Mouse (Mus musculus): Measurements from ENCODE around the gene Msi1. TPM values are rescaled to one million over a fixed set of nuclear protein-coding genes. Genes with fewer than 3 reads are reported as not detected.
"Not testable (repeated sequence)": the region's sequence is repeated elsewhere in the genome, so short reads cannot be mapped to it uniquely, and the experiment has no call there.

Msi1 gene
- total RNA-seq, 2 experiments from 2014 or later = 27.0 to 33.2 TPM

DNA sequence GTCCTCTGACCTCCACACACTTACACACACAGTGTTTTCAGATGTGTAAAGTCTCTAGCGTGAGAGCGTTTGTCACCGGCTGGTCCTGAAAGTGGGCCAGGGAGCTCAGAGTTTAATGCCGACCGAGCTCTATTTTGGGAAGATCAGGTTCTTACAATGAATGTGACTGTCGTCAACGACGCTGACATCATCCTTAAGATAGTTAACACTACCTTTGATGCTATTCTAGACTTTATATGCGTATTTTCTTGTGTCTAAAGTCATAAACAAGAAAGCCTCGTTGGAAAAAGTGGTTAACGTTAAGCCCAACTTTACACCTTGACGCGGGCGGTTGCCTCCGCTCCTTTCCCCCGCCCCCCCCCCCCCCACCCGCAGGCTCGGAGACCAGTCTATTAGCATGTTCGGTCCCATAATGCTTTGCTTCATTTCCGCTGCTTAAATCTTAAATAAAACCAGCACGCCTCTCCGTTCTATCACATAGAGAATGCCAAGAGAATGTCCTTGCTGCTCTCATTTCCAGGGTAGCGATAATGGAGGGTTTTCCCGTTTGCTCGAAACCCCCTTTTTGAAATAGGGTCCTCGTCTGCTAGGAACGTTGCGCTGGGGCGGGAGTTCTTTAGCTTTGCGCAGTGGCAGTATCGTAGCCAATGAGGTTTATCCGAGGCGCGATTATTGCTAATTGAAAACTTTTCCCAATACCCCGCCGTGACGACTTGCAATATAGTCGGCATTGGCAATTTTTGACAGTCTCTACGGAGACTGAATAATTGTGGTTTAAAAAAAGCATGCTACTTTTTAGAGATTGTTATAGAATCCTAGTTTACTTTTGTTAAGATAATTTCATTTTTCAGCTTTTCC is 59.7 kb downstream of the Msi1 start:
- DNase-seq (ENCODE audit: low spot score in 2 of 2) = peak; percentile 40 to 67

- DNase-seq (ENCODE audit: low spot score in 2 of 2) = peak; percentile 65 to 76
These were observed 60.6 kb downstream of the Msi1 start for GRCm38 (mm10) chr5:115489699-115490637.

- no peak for DNase-seq (ENCODE audit: low spot score in 2 of 2)
These were observed 61.2 kb downstream of the Msi1 start for GRCm38 (mm10) chr5:115490638-115491000.

DNA sequence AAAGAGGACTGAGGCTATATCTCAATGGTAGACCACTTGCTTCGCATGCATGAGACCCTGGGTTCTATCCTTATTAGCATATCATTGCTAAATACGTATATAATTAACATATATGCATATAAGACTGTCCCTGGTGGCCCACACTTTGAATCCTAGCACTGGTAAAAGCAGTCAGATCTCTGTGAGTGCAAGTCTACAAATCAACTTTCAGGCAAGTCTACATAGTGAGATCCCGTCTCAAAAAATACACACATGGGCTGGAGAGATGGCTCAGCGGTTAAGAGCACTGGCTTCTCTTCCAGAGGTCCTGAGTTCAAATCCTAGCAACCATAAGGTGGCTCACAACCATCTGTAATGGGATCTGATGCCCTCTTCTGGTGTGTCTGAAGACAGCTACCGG is 61.7 kb downstream of the Msi1 start:
- no peak for DNase-seq (ENCODE audit: low spot score in 2 of 2)

DNA sequence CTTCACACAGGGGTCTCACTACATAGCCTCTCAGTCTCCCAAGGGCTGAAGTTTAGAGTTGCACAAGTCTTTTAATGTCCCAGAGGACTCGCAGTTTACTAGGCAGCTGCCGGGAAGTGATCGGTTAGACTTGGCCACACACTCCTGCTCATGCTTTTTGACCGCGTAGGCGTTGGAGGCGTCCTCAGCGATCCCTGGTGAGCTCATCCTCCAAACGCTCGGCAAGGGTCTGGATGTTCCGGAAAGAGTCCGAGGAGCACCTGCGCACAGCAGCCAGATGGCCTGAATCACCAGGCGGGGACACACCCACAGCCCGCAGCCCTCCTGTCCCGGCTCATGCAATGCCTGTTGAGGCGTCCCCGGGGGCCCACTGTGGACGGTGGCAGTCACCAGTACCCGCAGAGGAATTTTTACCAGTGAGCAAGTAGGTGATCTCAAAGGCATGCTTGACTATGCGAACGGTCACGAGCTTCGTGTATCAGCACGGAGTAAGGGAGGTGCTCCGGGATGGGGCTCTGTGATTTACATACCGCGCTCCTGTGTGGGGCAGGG is 62.4 kb downstream of the Msi1 start:
- no peak for DNase-seq (ENCODE audit: low spot score in 2 of 2)

- DNase-seq (ENCODE audit: low spot score in 2 of 2) = no peak
These were observed 63.4 kb downstream of the Msi1 start for GRCm38 (mm10) chr5:115492711-115493335.

GRCm38 (mm10) chr5:115493441-115493840 is 64.0 kb downstream of the Msi1 start:
- DNase-seq (ENCODE audit: low spot score in 2 of 2) = no peak

- not testable (repeated sequence) for DNase-seq (ENCODE audit: low spot score in 2 of 2)
These were observed 66.2 kb downstream of the Msi1 start for GRCm38 (mm10) chr5:115495618-115496017.

GRCm38 (mm10) chr5:115497033-115497432 is 67.6 kb downstream of the Msi1 start:
- no peak for DNase-seq (ENCODE audit: low spot score in 2 of 2)

DNA sequence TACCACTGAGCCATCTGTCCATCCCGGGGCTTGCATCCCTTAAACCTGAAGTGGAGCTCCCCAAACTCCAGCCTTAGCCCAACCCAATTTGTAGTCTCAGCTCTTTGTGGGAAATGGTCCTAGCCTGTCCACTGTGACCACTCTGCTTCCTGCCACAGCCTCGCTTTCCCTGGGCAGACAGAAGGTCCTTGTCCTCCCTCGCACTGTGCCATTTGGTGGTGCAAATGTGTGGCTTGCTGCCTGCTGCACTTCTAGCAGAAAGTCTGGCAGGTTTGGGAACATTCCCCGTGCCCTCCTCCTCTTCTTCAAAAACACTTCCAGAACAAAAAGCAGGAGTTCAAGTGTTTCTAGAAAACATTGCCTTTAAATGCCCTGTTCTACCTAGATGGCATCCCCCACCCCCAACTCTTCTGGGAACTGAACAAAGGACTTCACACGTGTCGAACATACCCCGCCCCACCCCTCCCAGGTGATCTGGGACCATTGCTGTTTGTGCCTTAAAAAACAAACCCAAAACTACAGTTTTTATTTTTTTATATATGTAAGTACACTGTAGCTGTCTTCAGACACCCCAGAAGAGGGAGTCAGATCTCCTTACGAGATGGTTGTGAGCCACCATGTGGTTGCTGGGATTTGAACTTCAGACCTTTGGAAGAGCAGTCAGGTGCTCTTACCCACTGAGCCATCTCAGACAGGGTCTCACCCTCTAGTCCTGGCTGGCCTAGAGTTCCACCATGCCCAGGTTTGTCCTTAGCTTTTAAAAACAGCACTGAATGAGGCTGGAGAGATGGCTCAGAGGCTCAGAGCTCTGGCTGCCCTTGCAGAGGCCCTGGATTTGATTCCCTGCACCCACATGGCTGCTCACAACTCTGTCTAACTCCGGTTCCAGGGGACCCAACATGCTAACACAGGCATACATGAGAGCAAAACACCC is 69.2 kb downstream of the Msi1 start:
- DNase-seq (ENCODE audit: low spot score in 2 of 2) = no peak

DNA sequence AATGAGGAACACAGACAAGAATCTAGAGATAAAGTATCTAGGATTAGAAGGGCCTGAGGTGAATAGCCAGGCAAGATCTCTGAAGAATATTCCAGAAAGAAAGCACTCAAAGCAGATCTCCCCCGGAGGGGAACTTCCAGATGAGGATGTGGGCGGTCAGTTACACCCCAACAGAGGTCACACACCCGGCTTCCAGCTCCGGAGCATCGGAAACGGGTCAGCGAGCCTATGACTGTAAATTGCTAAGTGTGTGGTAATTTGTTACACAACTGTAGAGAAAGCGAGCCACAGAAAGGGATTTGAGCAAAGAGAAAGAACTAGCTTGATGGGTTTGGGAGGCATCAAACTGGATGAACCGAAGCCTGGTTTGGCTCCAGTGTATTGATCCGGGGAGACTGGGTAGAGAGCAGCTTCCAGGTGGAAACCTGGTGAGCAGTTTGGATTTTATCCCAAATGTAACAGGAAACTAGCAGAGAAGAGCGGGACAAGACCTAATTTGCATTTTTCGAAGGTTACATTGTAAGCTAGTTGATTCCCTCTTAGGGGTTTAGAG is 71.1 kb downstream of the Msi1 start:
- no peak for DNase-seq (ENCODE audit: low spot score in 2 of 2)

DNA sequence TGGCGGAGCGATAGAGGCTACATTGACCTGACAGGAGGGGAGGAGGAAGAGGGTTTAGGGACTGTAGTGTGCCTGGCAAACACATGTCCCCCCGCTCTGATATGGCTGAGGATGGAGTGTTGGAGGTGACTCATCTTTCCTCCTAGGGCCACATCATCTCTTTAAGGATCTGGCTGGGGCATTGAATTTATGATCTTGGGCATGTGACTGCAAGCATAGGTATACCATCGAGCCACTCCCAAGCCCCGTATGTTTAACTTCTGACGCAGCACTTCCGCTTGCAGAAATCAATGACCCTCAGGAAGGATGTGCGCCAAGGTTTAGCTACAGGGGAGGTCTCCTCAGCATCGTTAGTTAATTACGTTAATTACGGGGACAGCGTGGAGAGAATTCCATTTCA is 73.6 kb downstream of the Msi1 start:
- DNase-seq (ENCODE audit: low spot score in 2 of 2) = no peak

Other genes starting within 250 kb of the Msi1 start
- gene Cabp1, start 235.2 kb upstream of the Msi1 start, total RNA-seq (2021) = 1 to 10 TPM; 4.5 to 5.0 TPM
- gene Pop5, start 193.8 kb upstream of the Msi1 start, total RNA-seq (2021) = 10 to 100 TPM; 45.9 to 46.8 TPM
- gene Rnf10, start 156.7 kb upstream of the Msi1 start, total RNA-seq (2021) = 100 to 1,000 TPM; 214 to 224 TPM
- 10 to 100 TPM; 54.4 to 59.8 TPM for gene Coq5, start 149.9 kb upstream of the Msi1 start, total RNA-seq (2021)
- 100 to 1,000 TPM; 219 to 273 TPM for gene Dynll1, start 128.6 kb upstream of the Msi1 start, total RNA-seq (2021)
- 10 to 100 TPM; 83.9 to 87.4 TPM for gene Srsf9, start 102.4 kb upstream of the Msi1 start, total RNA-seq (2021)
- gene Gatc, start 88.4 kb upstream of the Msi1 start, total RNA-seq (2021) = 10 to 100 TPM; 19.1 to 20.3 TPM
- 10 to 100 TPM; 35.1 to 39.6 TPM for gene Triap1, start 88.4 kb upstream of the Msi1 start, total RNA-seq (2021)
- 100 to 1,000 TPM; 720 to 752 TPM for gene Cox6a1, start 80.6 kb upstream of the Msi1 start, total RNA-seq (2021)
- 10 to 100 TPM in 1 of 2 experiments, not detected in 1; 13.7 TPM for gene Pla2g1b, start 36.7 kb downstream of the Msi1 start, total RNA-seq (2021)
- 10 to 100 TPM; 29.9 to 31.3 TPM for gene Sirt4, start 55.1 kb downstream of the Msi1 start, total RNA-seq (2021)
- 10 to 100 TPM; 77.6 to 82.4 TPM for gene Pxn, start 77.1 kb downstream of the Msi1 start, total RNA-seq (2021)
- 1,000 to 10,000 TPM; 1,094 to 1,122 TPM for gene Rplp0, start 129.9 kb downstream of the Msi1 start, total RNA-seq (2021)
- gene Gcn1l1, start 135.7 kb downstream of the Msi1 start, total RNA-seq (2021) = 10 to 100 TPM; 83.5 to 87.5 TPM
- 10 to 100 TPM; 65.0 to 65.5 TPM for gene Rab35, start 202.3 kb downstream of the Msi1 start, total RNA-seq (2021)

All from adrenal gland, postnatal 4 days (tissue).